Mouse (Mus musculus): ENCODE measurements around the gene Ctnnd2.

Gene Ctnnd2

DNA sequence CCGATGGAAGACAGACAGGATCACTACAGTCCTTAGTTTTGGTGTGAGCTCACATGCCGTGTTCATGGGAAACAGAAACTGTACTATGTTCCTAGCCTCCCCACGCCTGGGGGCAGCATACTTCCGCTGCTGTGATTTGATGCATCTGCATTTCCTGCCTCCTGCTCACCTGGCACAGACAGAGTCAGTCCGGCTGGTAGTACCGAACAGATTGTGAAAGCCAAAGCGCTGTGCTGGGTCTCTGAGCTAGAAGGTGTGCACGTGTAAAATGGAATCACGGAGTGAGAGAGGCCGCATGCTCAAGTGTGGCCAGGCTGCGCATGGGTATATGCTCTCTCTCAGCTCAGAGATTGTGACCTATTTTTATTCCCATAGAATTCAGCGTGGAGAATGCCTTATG is 820.0 kb downstream of the Ctnnd2 start:
- WGBS = 57% methylated on average over 12 of the region's 12 CpGs

GRCm38 (mm10) chr15:30992901-30993300 is 820.5 kb downstream of the Ctnnd2 start:
- WGBS = 79% methylated on average over 3 of the region's 3 CpGs

GRCm38 (mm10) chr15:30995346-30995745 is 823.0 kb downstream of the Ctnnd2 start:
- WGBS = 69% methylated on average over 3 of the region's 3 CpGs

DNA sequence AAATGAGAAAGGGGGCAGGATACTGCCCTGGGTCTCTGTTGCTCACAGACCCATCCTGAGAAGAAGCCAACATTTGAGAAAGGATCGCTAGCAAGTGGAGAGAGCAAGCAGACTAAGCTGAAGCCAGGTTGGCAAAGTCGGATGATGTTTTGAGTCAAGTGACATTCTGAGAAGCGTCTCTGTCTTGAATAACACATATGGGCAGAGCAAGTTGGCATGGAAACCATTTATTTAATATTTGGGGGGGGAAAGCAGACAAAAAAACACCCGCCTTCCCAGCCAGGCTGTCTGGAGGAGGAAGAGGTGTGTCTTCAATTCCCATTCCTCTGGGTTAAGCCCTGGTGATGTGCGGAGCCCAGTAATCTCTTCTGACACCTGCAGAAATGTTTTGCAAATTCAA is 832.1 kb downstream of the Ctnnd2 start:
- WGBS = 48% methylated on average over 5 of the region's 5 CpGs

GRCm38 (mm10) chr15:31004976-31005375 is 832.6 kb downstream of the Ctnnd2 start:
- 65% methylated on average over 8 of the region's 8 CpGs for WGBS

DNA sequence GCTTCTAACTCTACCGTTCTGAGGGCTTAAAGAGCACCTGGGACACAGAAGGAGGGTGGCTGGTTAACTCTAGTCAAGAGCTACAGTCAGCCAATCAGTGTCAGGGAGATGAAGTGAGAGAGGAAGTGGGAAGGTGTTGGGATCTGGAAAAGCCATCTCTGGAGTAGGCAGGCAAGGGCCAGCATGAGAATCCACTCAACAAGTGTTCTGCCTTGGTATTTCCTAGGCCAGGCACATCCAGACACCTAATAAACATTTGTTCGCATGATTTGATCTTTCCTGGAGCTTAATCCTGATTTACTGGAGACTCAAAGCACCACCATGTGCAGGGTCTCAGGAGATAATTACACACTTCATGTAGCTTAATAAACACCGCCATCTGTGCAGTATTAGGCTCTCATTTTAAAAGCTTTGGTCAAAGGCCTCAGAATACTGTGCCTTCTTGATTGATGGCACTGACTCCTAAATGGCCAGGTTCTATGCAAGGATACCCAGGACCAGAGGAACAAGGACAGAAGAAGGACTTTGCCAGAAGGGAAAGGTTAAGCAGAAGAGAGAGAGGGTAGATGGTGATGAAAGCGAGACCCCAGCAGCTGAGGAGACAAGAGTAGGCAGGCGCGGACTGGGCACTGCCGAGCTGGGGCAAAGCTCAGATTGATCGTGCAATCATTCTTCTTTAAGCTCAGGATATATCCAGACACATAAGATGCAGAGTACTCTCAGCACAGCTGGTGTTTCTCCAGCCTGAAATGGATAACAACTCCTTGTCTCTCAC is 833.8 kb downstream of the Ctnnd2 start:
- WGBS = 89% methylated on average over 8 of the region's 8 CpGs

DNA sequence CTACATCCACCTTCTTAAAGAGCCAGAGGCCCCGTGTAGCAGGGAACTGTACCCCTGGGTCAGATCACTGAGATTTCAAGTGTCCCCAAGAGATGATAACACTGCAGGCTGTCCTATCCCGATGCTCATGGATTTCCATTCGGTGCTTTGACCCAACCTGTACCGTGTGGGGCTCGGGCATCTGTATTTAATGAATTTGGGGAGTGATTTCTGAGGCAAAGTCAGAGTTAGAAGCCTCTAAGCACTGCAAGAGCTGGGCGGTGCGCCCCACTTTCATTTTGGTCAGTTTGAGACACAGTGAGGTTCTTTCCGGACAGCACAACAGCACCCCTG is 834.4 kb downstream of the Ctnnd2 start:
- WGBS = 91% methylated on average over 8 of the region's 8 CpGs

DNA sequence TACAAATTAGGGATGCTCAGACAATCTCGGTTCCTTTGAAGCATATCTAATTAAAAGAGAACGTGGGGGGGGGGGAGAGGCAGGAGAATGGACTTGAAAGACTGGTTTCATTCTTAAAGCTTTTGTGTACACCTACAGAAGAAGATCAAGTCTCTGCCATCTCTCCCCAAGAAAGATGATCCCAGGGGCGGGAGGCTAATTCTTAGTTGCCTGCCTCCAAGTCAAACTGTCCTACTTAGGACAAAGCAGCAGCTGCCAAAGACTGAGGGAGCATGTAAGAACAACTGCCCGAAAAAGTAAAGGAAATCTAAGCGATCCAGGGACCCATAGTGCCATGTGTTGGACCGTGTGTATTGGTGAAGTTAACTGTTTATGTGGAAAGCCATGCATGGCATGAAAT is 836.2 kb downstream of the Ctnnd2 start:
- WGBS = 60% methylated on average over 6 of the region's 6 CpGs

GRCm38 (mm10) chr15:31020769-31021168 is 848.4 kb downstream of the Ctnnd2 start:
- WGBS = 86% methylated on average over 2 of the region's 2 CpGs

DNA sequence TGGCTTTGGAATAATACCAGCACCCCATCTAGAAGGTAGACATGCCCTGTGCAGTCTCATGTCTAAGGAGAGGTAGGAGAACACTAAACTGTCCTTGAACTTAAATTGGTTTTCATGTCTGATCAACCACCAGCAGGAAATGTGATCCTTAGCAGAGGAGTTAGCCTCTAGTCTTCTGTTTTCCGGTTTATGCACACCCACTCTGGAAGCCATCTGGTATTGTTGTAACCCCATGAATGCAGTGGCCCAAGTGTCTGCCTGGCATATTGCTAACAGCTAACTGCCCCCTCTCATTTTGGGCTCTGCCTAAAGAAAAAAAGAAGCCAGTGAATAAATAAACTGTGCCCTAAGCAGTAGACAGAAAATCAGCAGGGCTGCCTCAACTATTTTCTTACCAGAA is 849.6 kb downstream of the Ctnnd2 start:
- WGBS = 26% methylated on average over 1 of the region's 1 CpGs

DNA sequence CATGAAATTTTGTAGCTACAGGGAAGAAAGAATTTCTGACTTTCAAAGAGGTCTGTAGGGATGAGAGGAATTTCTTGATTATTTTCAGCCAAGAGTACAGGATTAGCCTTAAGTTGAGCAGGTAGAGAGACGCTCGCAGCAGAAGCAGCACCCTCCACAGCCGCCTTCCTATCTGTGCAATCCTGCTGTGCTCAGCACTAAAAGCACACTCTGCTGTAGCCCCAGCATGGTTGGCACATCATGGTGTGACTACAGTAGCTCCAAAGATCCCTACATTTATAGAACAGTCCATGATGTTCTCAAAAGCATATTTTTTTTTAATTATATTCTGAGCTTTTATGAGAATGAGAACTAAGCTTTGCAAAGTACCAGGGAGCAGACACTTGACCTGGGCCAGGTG is 850.1 kb downstream of the Ctnnd2 start:
- 60% methylated on average over 3 of the region's 3 CpGs for WGBS

DNA sequence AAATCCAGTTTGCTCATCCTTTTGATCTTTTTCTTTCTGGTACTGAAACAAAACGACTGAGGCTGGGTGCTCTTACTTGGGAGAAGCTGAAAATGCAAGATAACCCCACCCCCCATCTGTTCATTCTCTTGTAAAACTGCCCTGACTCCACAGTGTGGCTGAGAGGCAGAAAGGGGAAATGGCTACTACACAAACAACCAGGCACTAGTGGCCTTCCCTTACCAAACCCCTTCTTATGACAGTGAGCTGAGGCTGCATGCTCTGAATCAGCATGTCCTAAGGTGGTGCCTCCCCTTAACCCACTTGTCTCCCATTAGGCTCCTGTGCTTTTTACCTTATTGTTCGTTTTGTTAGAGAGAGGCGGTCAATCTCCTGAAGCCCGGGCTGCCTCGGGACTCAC is 851.4 kb downstream of the Ctnnd2 start:
- WGBS = 85% methylated on average over 5 of the region's 5 CpGs

- 86% methylated on average over 26 of the region's 26 CpGs for WGBS
These were observed 855.2 kb downstream of the Ctnnd2 start for GRCm38 (mm10) chr15:31027448-31028230.

DNA sequence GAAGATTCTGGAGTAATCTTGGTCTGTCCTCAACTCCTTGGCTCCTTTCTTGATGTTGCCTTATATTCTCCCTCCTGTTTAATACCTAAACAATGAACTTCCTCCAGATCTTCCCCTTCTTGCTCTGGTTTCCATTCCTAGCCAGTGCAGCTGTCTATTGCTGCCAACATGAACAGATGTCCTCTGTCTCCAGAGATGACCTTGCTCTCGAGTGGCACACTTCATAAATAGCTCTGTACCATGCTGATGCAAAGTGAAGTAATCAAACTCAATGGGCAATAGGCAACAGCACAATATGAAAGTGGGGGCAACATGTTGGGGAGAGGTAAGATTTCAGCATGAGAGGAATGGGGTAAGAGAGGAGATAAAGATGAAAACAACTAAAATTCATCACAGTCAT is 872.6 kb downstream of the Ctnnd2 start:
- WGBS = 51% methylated on average over 1 of the region's 1 CpGs

DNA sequence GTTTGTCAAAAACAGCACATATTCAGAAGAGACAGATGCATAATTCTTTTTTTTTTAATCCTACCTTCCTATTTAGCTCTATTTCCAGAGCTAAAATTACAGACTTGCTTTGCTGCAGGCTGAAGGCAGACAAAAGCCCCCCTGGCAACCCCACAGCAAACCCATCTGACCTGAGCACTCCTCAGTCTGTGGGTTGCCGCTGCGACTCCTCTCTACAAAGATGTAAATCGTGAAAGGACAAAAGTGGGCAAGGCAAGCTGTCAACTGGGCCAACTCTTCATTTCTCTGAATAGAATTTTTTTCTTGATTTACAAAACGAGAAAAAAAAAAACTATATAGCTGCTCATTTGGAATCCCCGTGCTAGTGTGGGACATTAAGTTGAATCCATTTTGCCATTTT is 879.1 kb downstream of the Ctnnd2 start:
- WGBS = 54% methylated on average over 5 of the region's 5 CpGs

GRCm38 (mm10) chr15:31056145-31056544 is 883.8 kb downstream of the Ctnnd2 start:
- WGBS = 72% methylated on average over 3 of the region's 3 CpGs

DNA sequence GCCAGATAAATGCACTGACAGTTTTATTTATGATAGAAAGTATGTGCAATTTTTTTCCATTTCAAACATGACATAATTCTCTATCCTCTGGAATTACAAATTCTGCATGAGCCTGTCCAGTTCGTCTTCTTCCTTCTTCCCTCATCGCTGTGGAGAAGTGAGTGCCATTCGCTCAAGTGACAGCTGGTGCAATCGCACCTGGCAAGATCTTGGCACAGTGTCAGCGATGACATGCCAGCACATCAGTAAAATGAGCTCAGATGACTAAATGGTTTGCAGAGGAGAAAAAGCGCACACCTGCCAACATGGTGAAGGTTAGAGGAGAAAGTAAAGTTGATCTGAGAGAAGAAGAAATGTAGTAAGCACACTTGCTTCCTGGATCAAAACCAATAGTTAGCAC is 885.9 kb downstream of the Ctnnd2 start:
- WGBS = 66% methylated on average over 6 of the region's 6 CpGs

GRCm38 (mm10) chr15:31063734-31064133 is 891.3 kb downstream of the Ctnnd2 start:
- 78% methylated on average over 3 of the region's 3 CpGs for WGBS

GRCm38 (mm10) chr15:31068127-31068526 is 895.7 kb downstream of the Ctnnd2 start:
- 26% methylated on average over 2 of the region's 2 CpGs for WGBS

GRCm38 (mm10) chr15:31070311-31070710 is 897.9 kb downstream of the Ctnnd2 start:
- 84% methylated on average over 5 of the region's 5 CpGs for WGBS

Measured in cerebral cortex, adult 2 months (tissue).